Mouse (Mus musculus): ENCODE data around the gene Pbxip1. TPM values are rescaled to one million over a fixed set of nuclear protein-coding genes. Genes with fewer than 3 reads are reported as not detected.

Pbxip1 gene
- total RNA-seq, 2 experiments from 2014 or later = 44.5 to 54.0 TPM

DNA sequence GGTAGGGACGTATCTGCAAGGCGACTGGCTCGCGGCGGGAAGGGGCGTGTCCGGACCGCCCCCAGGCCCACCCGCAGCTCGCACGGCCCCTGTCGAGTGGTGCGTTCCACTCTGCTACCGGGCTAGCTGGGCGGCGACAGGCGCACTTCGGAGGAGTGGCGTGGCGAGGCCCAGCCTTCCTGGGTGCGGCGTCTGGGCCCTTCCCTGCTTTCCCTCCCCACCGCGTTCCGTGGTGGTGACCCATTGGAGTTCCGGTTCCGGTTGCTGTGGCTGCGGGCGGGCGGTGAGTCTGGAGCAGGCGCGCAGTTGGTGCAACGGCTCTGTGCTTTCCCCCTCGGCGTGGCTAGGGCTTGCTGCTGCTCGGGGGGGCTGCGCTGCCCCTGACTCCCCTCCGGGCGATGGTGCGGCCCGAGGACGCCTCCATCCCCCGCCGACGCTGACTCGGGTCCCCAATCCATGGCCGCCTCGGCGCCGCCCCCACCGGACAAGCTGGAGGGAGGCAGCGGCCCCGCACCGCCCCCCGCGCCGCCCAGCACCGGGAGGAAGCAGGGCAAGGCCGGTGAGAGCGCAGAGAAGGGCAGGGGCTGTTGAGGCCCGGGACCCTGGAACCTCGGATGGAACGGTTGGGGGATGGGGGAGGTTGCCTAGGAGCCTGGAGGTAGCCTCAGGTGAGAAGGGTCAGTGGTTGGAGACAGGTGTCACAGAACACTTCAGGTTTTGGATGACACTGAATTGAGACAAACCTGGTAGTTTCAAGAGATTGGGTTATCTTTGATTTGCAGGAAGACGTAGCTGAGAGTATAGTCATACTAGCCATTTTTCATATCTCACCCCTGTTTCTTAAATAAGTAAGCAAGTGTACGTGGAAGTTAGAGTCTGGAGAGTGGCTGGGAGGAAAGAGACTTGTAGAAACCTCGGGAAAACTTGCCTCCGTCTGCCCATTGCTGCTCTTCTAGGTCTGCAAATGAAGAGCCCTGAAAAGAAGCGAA, 6.0 kb upstream of the Pbxip1 start, which contains the start of gene Pygo2:
Gene Pygo2, plus strand, starts transcription at position 44 of the 989 bp plus-strand sequence.
- peak; percentile 93 to 97 for DNase-seq (ENCODE audit: low spot score in 2 of 2)

GRCm38 (mm10) chr3:89432606-89433005, 3.9 kb upstream of the Pbxip1 start:
- DNase-seq (ENCODE audit: low spot score in 2 of 2) = no peak

- no peak for DNase-seq (ENCODE audit: low spot score in 2 of 2)
Observed at GRCm38 (mm10) chr3:89434532-89434931, 2.0 kb upstream of the Pbxip1 start.

DNA sequence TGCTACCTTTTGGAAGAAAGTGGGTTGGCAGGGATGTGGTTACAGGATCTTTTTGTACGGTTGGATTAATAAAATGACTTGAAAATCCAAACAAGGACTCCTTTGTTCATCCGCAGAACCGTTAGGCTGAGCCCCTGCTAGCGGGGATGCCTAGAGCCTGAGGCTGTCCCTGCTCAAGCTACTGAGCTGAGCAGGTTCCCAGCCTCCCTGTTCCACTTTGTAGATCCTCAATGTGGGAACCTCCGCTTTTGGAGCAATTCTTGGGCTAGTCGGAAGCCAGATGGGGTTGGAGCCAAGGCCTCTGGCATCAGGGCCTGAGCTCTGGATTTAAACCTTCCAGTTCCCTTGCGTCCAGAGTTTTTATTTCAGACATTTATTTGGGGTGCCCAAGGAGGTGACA, 1.5 kb upstream of the Pbxip1 start:
- peak in 1 of 2 experiments; percentile 62 for DNase-seq (ENCODE audit: low spot score in 2 of 2)

- DNase-seq (ENCODE audit: low spot score in 2 of 2) = peak in 1 of 2 experiments; percentile 61
Observed at GRCm38 (mm10) chr3:89437269-89437668, 763 bp downstream of the Pbxip1 start.

DNA sequence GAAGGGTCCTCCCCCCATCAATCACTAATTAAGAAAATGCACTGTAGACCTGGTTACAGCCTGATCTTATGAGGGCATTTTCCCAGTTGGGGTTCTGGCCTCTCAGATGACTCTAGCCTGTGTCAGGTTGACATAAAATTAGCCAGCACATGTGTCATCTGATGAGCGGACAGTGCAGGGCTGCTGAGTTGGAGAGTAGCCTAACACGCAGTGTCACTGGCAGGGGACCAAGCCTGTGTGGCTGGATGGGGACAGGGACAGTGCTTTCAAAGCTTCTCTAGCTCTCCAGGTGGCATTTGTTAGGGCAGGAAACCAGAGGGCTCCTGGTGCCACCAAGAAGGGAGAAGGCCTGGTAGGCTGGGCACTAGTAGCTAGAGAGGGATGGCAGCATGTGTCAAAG, 4.2 kb downstream of the Pbxip1 start:
- DNase-seq (ENCODE audit: low spot score in 2 of 2) = no peak

DNA sequence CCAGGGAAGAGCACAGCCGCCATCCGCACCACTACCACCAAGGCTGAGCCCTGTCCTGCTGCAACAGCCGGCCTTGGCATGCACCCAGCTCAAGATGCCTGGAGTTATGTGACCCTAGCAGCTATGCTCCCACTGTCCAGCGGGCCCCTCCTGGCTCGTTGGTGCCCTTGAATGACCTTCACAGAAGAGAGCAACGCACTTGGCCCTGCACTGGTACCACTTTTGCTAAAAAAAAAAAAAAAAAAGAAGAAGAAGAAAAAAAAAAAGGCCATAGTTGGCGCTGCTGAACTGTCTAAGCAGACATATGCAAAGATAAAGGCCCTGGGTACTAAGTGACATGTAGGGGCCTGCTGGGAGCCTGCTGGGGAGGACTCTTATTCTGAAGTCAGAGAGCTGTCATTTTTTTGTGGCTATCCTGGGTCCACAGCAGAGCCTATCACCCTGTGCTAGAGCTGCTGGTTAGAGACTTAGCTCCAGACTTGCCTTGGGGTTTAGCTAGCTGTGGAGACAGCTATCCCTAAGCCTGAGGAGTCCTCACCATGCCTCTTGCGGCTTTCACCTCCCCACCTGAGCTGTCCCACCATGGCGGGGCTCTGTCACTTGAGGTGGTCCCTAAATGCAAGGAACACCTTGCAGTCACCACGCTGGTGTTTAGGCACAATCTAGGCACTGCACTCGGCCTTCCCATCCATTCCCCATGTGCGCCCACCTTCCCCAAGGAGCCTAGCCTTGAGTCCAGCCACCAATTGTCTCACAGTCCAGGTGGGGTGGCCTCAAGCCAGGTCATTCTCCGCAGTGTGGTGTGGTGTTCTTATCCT, 12.4 kb downstream of the Pbxip1 start:
- no peak for DNase-seq (ENCODE audit: low spot score in 2 of 2)

GRCm38 (mm10) chr3:89449541-89449940, 13.0 kb downstream of the Pbxip1 start:
- DNase-seq (ENCODE audit: low spot score in 2 of 2) = peak; percentile 50 to 58

DNA sequence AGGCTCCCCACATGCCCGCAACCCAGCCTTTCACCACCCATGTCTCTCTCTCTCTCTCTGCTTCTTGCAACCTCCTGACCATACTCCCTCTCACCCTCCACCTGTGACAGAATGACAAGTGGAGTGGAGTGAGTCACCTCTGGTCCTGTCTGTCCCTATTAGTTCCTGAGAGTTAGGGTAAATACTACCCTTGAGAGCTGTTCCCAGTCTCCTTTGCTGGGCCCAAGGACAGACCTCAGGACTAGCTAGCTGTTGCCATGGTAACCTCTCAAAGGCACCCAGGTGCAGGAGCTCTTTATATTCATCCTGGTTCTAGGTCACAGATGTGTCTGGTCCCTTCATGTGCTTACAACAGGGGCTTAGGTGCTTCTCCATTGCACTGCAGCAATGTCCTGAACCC, 15.4 kb downstream of the Pbxip1 start:
- DNase-seq (ENCODE audit: low spot score in 2 of 2) = no peak

GRCm38 (mm10) chr3:89454401-89455177, 18.1 kb downstream of the Pbxip1 start, which contains the start of gene Pmvk:
Gene Pmvk (plus strand): TSS chr3:89454541.
- DNase-seq (ENCODE audit: low spot score in 2 of 2) = no peak

DNA sequence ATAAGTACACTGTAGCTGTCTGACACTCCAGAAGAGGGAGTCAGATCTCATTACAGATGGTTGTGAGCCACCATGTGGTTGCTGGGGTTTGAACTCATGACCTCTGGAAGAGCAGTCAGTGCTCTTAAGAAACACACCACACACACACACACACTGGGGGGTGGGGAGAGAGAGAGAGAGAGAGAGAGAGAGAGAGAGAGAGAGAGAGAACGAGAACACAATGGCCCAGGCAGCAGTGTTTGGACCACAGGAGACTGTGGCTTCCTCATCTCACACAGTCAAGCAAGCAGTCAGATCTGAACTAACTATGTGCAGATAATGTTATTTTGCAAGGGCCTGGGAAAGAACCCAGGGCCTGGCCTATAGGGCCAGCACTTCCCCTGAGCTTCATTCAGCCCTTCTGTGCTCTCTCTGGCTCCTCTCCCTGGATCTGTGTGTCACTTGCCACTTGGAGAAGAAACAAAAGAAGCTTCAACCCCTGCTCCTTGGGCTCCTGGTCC, 19.3 kb downstream of the Pbxip1 start:
- no peak for DNase-seq (ENCODE audit: low spot score in 2 of 2)

DNA sequence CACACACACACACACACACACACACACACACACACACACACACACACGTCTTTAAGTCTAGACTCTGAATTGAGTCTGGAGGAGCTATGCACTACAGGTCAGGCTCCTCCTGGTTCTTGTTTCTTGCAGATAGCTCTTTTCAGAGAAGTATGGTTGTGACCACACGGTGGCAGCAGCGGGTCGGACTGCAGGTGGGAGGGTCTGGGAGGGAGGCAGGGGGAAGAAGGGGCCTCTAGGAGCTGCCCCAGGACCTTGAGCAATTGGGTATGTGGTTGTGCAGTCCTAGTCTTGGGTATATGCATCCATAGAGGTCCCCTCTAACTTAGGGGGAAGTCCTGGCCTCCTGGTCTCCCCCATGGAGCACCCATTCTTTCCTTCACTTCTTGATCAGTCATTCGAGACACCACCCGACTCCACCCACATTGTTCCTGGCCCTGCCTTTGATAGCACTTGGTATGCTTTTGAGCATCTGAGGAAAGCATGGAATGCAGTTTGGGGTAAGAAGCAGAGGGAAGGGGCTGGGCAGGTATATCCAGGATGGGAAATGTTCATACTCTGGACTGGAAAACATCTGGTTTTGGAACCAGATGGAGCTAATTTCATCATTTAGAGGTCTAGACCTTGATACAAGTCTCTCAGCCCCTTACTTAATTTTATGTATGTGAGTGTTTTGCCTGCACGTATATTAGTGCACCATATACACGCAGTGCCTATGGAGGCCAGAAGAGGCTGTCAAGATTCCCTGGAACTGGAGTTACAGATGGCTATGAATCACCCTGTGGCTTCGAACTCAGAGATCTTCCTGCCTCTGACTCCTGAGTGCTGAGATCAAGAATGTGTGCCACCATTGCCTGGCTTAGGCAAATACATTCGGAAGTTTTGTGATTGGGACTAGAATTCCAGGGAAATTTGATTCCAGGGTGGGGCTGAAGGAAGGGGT, 20.5 kb downstream of the Pbxip1 start:
- DNase-seq (ENCODE audit: low spot score in 2 of 2) = peak in 1 of 2 experiments; percentile 49

DNA sequence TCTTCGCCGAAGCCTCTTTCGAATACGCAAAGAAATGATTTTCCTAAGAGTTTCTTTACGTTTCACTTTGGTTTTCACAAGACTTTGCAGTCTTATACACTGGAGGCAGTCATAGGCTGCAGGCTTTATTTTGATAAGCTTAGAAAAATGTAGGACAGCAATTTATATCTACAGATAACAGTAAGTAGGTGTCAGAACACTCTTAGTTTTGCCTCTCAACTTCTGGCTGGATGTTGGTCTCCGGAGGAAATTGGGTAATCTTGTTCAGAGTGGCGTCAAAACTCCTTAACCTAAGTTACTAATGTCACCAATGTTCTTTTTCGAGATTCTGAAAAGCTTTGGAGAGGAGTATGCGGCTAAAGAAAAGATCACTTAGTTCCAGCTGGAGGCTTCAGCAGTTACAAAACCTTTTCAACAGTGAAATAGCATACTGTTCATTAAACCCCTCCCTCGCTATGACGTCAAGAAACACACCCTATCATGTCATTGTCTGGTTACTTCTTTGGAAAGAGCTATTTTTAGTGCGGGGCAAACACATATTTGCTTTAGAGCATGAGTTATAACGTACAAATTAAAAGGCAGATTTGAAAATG, 22.0 kb downstream of the Pbxip1 start:
- no peak for DNase-seq (ENCODE audit: low spot score in 2 of 2)

GRCm38 (mm10) chr3:89458965-89459807, 22.7 kb downstream of the Pbxip1 start:
- peak; percentile 85 to 93 for DNase-seq (ENCODE audit: low spot score in 2 of 2)

- DNase-seq (ENCODE audit: low spot score in 2 of 2) = no peak
Observed at GRCm38 (mm10) chr3:89468268-89468667, 31.8 kb downstream of the Pbxip1 start.

GRCm38 (mm10) chr3:89472280-89472679, 35.8 kb downstream of the Pbxip1 start:
- no peak for DNase-seq (ENCODE audit: low spot score in 2 of 2)

GRCm38 (mm10) chr3:89473838-89474237, 37.3 kb downstream of the Pbxip1 start:
- DNase-seq (ENCODE audit: low spot score in 2 of 2) = no peak

DNA sequence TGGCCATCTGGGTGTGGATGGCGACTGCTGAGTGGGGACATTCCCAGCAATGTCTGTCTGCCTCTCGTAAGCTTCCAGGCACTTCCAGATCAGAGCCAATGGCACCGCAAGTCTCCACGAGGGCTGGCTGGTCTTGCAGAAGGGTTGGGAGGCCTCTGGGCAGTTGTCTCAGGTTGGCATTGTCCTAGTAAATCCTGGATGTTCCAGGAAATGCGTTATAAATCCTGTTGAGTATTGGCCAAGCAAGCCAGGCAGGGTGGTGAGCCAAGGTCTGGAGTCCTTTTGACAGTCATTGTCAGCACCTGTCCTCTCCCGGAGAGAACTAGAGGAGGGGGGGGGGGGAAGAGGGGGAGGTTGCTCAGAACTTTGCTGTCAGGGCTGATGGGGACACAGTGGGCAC, 42.5 kb downstream of the Pbxip1 start:
- no peak for DNase-seq (ENCODE audit: low spot score in 2 of 2)
